Mouse (Mus musculus) hindbrain, postnatal 0 days (tissue): ENCODE data around the gene Gpr132. TPM values are rescaled to one million over a fixed set of nuclear protein-coding genes. Genes with fewer than 3 reads are reported as not detected.
A peak's percentile ranks its signal among the peaks of the same experiment; 100 is the strongest.

Experiments
- ATAC-seq: fragments of 200-750 bp; cut with Nextera tagmentation; 2 replicates; pipeline ENCODE4 v1.8.0; 2017; ENCODE audit warnings: mild to moderate bottlenecking, moderate TSS enrichment, moderate library complexity
- DNase-seq: peaks from one replicate; pipeline ENCODE4 v3.0.0-alpha.2; 2015; ENCODE audit warnings: low spot score
- H3K27ac ChIP-seq: fragments of 300-500 bp; sonication (generic); 2 replicates; pipeline ENCODE4 v1.5.1; 2014; ENCODE audit warnings: mild to moderate bottlenecking
- H3K27me3 ChIP-seq: fragments of 300-500 bp; sonication (generic); 2 replicates; pipeline ENCODE4 v1.6.1; 2014; ENCODE audit warnings: low read length, mixed read lengths; ENCODE audit not compliant: insufficient read depth
- H3K36me3 ChIP-seq: fragments of 300-500 bp; sonication (generic); 2 replicates; pipeline ENCODE4 v1.6.1; 2014; ENCODE audit warnings: low read length, mixed read lengths; ENCODE audit not compliant: insufficient read depth
- H3K4me1 ChIP-seq: fragments of 300-500 bp; sonication (generic); 2 replicates; pipeline ENCODE4 v1.6.1; 2014; ENCODE audit warnings: antibody characterized with exemption, low read length, mixed read lengths; ENCODE audit not compliant: insufficient read depth
- H3K4me2 ChIP-seq: fragments of 300-500 bp; sonication (generic); 2 replicates; pipeline ENCODE4 v1.6.1; 2014; ENCODE audit warnings: low read depth, mild to moderate bottlenecking, low read length, moderate library complexity, mixed read lengths
- H3K4me3 ChIP-seq: fragments of 300-500 bp; sonication (generic); 2 replicates; pipeline ENCODE4 v1.5.1; 2014; ENCODE audit warnings: low read length
- H3K9ac ChIP-seq: fragments of 300-500 bp; sonication (generic); replicated peaks from 2 replicates; pipeline ENCODE4 v1.6.1; 2014; ENCODE audit warnings: mild to moderate bottlenecking, low read length, moderate library complexity, mixed read lengths
- H3K9me3 ChIP-seq: fragments of 300-500 bp; sonication (generic); 2 replicates; pipeline ENCODE4 v1.6.1; 2016; ENCODE audit warnings: low read length, mixed read lengths
- CTCF ChIP-seq: IDR thresholded peaks from 2 replicates; pipeline ENCODE4 v1.5.1; 2016; ENCODE audit warnings: antibody characterized with exemption, control low read depth, low read depth
- WGBS: fragments of 180-500 bp; shearing (Covaris S2); extraction: QIAGEN DNeasy Blood & Tissue Kit; methylation state at CpG from one replicate; pipeline ENCODE4 v1.1.7; 2014; 5-methylcytosine and 5-hydroxymethylcytosine counted together
- polyA plus RNA-seq: library from polyadenylated mRNA; unstranded; fragments of >200 nt; fragmentation: Nextera tagmentation; extraction: Ambion mirVana; gene quantifications from 2 replicates; pipeline ENCODE4 v1.2.1, GENCODE M21; 2015
- total RNA-seq: library from RNA; depleted of rRNA; stranded (reverse); fragments of >200 nt; gene quantifications from 2 replicates; pipeline ENCODE4 v1.2.3, GENCODE M21; 2014; rRNA removed

Gene Gpr132
- 0.10 TPM in 1 of 2 replicates, not detected in the other for total RNA-seq
- polyA plus RNA-seq: 0.05 TPM in 1 of 2 replicates, not detected in the other

- no peak for DNase-seq
- Histone ChIP-seq H3K9me3 (no peaks in the 10 kb centered on the region), H3K4me2 (no peak within 1 kb of the TSS), H3K9ac (no peak within 1 kb of the TSS), H3K36me3 (no peaks in the 10 kb centered on the region), H3K27me3 (no peaks in the 10 kb centered on the region), H3K4me3 (no peak within 1 kb of the TSS), H3K27ac (no peak within 1 kb of the TSS), H3K4me1 (no peaks in the 10 kb centered on the region; the same call in 1 of the 2 replicates)
- ATAC-seq: no peak
- WGBS: 72% methylated on average over 13 of the region's 13 CpGs
- TF ChIP-seq CTCF: no peak
Observed at GRCm38 (mm10) chr12:112868178-112869087, at the start of gene Gpr132. Gene Gpr132 (minus strand): TSS chr12:112868228.

- 77% methylated on average over 11 of the region's 11 CpGs for WGBS
- Histone ChIP-seq H3K4me2 (no peak overlapping the region), H3K4me1 (no peaks in the 10 kb centered on the region), H3K9ac (no peak overlapping the region), H3K36me3 (peaks cover 10% of the 10 kb centered on the region; the same call in 1 of the 2 replicates), H3K9me3 (no peaks in the 10 kb centered on the region), H3K4me3 (no peak overlapping the region), H3K27ac (no peak overlapping the region), H3K27me3 (no peaks in the 10 kb centered on the region)
- no peak for DNase-seq
- no peak for ATAC-seq
- TF ChIP-seq CTCF: no peak
Observed at GRCm38 (mm10) chr12:112917486-112917885, 49.5 kb upstream of the Gpr132 start.

- 73% methylated on average over 16 of the region's 16 CpGs for WGBS
- Histone ChIP-seq H3K4me2 (no peak overlapping the region), H3K9ac (no peak overlapping the region), H3K9me3 (no peaks in the 10 kb centered on the region), H3K27ac (no peak overlapping the region), H3K4me3 (no peak overlapping the region), H3K36me3 (peaks cover 13% of the 10 kb centered on the region; the same call in 1 of the 2 replicates), H3K4me1 (no peaks in the 10 kb centered on the region), H3K27me3 (no peaks in the 10 kb centered on the region)
- no peak for DNase-seq
- ATAC-seq: no peak
- TF ChIP-seq CTCF: no peak
Observed at GRCm38 (mm10) chr12:112916698-112917400, 48.8 kb upstream of the Gpr132 start.

- H3K9me3 ChIP-seq: no peaks in the 10 kb centered on the region
- WGBS: 50% methylated on average over 13 of the region's 13 CpGs
- no peak overlapping the region for H3K4me3 ChIP-seq
- H3K36me3 ChIP-seq: peaks cover 16% of the 10 kb centered on the region
- no peak for ATAC-seq
- no peak overlapping the region for H3K9ac ChIP-seq
- no peak overlapping the region for H3K27ac ChIP-seq
- no peaks in the 10 kb centered on the region for H3K4me1 ChIP-seq
- no peak for TF ChIP-seq CTCF
- H3K27me3 ChIP-seq: no peaks in the 10 kb centered on the region
- DNase-seq: no peak
- H3K4me2 ChIP-seq: no peak overlapping the region
Observed at GRCm38 (mm10) chr12:112915587-112915986, 47.6 kb upstream of the Gpr132 start.

GRCm38 (mm10) chr12:112914527-112914926 lies 46.5 kb upstream of the Gpr132 start:
- H3K36me3 ChIP-seq: peaks cover 22% of the 10 kb centered on the region
- TF ChIP-seq CTCF: no peak
- ATAC-seq (no peak), DNase-seq (no peak)
- H3K4me3 ChIP-seq: no peak overlapping the region
- H3K27me3 ChIP-seq: no peaks in the 10 kb centered on the region
- no peaks in the 10 kb centered on the region for H3K4me1 ChIP-seq
- H3K27ac ChIP-seq: no peak overlapping the region
- WGBS: 71% methylated on average over 10 of the region's 11 CpGs
- H3K9ac ChIP-seq: no peak overlapping the region
- H3K4me2 ChIP-seq: no peak overlapping the region
- no peaks in the 10 kb centered on the region for H3K9me3 ChIP-seq

- no peak overlapping the region for H3K9ac ChIP-seq
- no peak overlapping the region for H3K4me3 ChIP-seq
- DNase-seq (peak; percentile 43), ATAC-seq (no peak)
- 69% methylated on average over 28 of the region's 28 CpGs for WGBS
- H3K27me3 ChIP-seq: no peaks in the 10 kb centered on the region
- TF ChIP-seq CTCF: no peak
- H3K4me1 ChIP-seq: no peaks in the 10 kb centered on the region
- peaks cover 29% of the 10 kb centered on the region for H3K36me3 ChIP-seq
- no peaks in the 10 kb centered on the region for H3K9me3 ChIP-seq
- H3K4me2 ChIP-seq: no peak overlapping the region
- no peak overlapping the region for H3K27ac ChIP-seq
Observed at GRCm38 (mm10) chr12:112912951-112913745, 45.1 kb upstream of the Gpr132 start.
